Mouse (Mus musculus) CH12.LX (cell line): ENCODE measurements around the gene Cd164.

Experiments used
- E2F4 ChIP-seq: IDR thresholded peaks from 2 replicates; pipeline ENCODE4 v1.6.1; 2011; ENCODE audit warnings: low read depth, low read length, improper control_type of control experiment; ENCODE audit not compliant: insufficient replicate concordance
- POLR2AphosphoS2 ChIP-seq: IDR thresholded peaks from 2 replicates; pipeline ENCODE4 v1.6.1; 2011; ENCODE audit warnings: low read depth, low read length, improper control_type of control experiment
- TBP ChIP-seq: conservative IDR thresholded peaks from 2 replicates; pipeline ENCODE4 v1.6.1; 2011; ENCODE audit warnings: low read depth, low read length, improper control_type of control experiment

DNA sequence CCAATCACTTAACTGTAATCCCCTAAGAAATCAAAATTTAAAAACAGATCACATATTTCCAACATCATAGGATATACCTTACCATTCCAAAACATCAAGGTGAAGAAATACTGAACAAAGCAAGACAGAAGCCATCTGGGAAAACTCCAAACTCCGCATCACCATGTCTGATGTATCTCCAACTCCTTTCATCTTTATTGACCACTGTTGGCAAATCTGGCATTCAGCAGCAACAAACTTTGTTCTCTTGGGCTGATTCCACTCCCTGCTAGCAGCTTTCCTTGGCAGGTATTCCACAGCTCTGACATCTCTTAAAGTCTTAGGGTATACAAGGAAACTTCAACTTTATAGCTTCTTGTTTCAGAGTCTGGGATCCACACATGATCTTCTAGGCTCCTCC, 39.2 kb downstream of the Cd164 start:
- TF ChIP-seq TBP, result no peak
- no peak for TF ChIP-seq POLR2AphosphoS2
- TF ChIP-seq E2F4, result no peak
